Mouse (Mus musculus): ENCODE data around the gene Cxcl9.

- no peak for TF ChIP-seq CTCF (IDR thresholded peaks at IDR 0.05; ENCODE audit: borderline replicate concordance, control insufficient read depth, extremely low read depth, insufficient read depth, low read length, poor library complexity)
- no peak for TF ChIP-seq POLR2A (IDR thresholded peaks at IDR 0.05; ENCODE audit: control insufficient read depth, extremely low read depth, insufficient read depth, low read length, poor library complexity)
Measured at GRCm38 (mm10) chr5:92318119-92318518, 9.8 kb downstream of the Cxcl9 start.
